Mouse (Mus musculus) bone marrow macrophage, adult 2 months (primary cell): ENCODE results near the gene Neu1.

ENCODE experiments used
- CTCF ChIP-seq: IDR thresholded peaks from 2 replicates; pipeline ENCODE4 v1.5.1; 2012; ENCODE audit warnings: low read depth, mild to moderate bottlenecking, low read length, moderate library complexity
- POLR2A ChIP-seq: IDR thresholded peaks from 2 replicates; pipeline ENCODE4 v1.6.1; 2012; ENCODE audit warnings: mild to moderate bottlenecking, low read depth, low read length, borderline replicate concordance

DNA sequence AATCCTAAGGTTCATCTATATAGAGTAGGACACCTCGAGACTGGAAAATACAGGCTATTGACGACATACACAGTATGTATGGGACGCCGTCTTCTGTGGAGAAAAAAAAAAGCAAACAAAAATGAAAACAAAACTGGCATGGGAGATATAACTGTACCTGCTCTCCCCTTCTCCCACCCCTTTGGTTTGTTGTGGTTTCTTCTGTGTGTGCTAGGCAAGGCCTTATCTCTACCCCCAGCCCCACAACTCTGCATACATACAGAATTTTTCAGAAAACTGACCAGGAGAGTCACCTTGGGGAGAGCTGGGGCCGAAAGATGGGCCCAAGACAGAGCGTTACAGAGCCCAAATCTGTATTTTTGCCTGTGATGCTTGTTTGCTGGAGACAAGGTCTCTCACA is 46.3 kb upstream of the Neu1 start:
- no peak for TF ChIP-seq POLR2A
- TF ChIP-seq CTCF, result no peak
